Mouse (Mus musculus) CH12.LX (cell line): ENCODE measurements around the gene Tmprss11e.

Experiments used
- CTCF ChIP-seq, 2 experiments: IDR thresholded peaks in 1 of 2; conservative IDR thresholded peaks in 1 of 2; 2 replicates each; pipeline ENCODE4 v1.5.1; 2011 to 2012; ENCODE audit warnings: low read depth in 2 of 2, low read length in 2 of 2, improper control_type of control experiment in 1 of 2, inconsistent platforms in 1 of 2, mild to moderate bottlenecking in 1 of 2, moderate library complexity in 1 of 2
- E2F4 ChIP-seq: IDR thresholded peaks from 2 replicates; pipeline ENCODE4 v1.6.1; 2011; ENCODE audit warnings: low read depth, low read length, improper control_type of control experiment; ENCODE audit not compliant: insufficient replicate concordance
- NELFE ChIP-seq: IDR thresholded peaks from 2 replicates; pipeline ENCODE4 v1.6.1; 2011; ENCODE audit warnings: low read depth, low read length, improper control_type of control experiment
- USF1 ChIP-seq: IDR thresholded peaks from 2 replicates; pipeline ENCODE4 v1.6.1; 2014; ENCODE audit warnings: low read depth, mild to moderate bottlenecking, inconsistent platforms, low read length, improper control_type of control experiment

DNA sequence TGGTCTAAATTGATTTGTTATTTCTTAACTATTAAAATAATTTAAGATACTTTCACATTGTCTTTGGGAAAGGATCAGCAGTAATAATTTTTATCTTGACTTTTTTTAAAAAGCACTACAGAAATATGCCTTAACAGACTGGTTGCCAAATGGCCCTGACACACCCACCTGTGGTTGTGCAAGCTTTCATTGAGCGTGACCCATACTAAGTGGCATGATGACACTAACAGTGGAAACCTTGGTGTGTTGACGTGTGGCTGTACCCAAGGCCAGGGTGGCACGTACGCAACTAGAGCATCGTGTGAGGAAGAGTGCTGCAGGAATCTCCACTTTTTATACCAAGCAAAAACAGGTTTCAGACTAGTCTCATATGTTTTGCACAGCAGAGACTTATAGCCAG lies 31.3 kb upstream of the Tmprss11e start:
- no peak for TF ChIP-seq USF1
- TF ChIP-seq CTCF (conservative IDR thresholded peaks at IDR 0.05 in 1 of 2, IDR thresholded peaks at IDR 0.05 in 1 of 2; ENCODE audit: low read depth in 2 of 2, low read length in 2 of 2) = no peak
- no peak for TF ChIP-seq NELFE
- TF ChIP-seq E2F4 = no peak
